Mouse (Mus musculus) myocyte (in vitro differentiated cells): ENCODE measurements around the gene Ctdsp2. TPM values are rescaled to one million over a fixed set of nuclear protein-coding genes. Genes with fewer than 3 reads are reported as not detected.
A peak's percentile ranks its signal among the peaks of the same experiment; 100 is the strongest.

Experiments
- H3K27me3 ChIP-seq: one replicate; pipeline ENCODE4 v1.6.1; 2011; ENCODE audit not compliant: control insufficient read depth, insufficient read depth, insufficient read length
- H3K36me3 ChIP-seq: one replicate; pipeline ENCODE4 v1.6.1; 2011; ENCODE audit not compliant: control insufficient read depth, insufficient read depth
- H3K4me2 ChIP-seq: one replicate; pipeline ENCODE4 v1.6.1; 2011; ENCODE audit warnings: low read depth, control low read depth
- H3K4me3 ChIP-seq: one replicate; pipeline ENCODE4 v1.5.1; 2011; ENCODE audit warnings: mild to moderate bottlenecking, control low read depth, moderate library complexity
- H3K79me2 ChIP-seq: one replicate; pipeline ENCODE4 v1.6.1; 2011; ENCODE audit not compliant: control insufficient read depth, insufficient read depth
- H3ac ChIP-seq: one replicate; pipeline ENCODE4 v1.6.1; 2011; ENCODE audit not compliant: control insufficient read depth, insufficient read length
- CEBPB ChIP-seq: IDR thresholded peaks from 2 replicates; pipeline ENCODE4 v1.6.1; 2011; ENCODE audit warnings: mild to moderate bottlenecking, moderate library complexity; ENCODE audit not compliant: poor library complexity, insufficient read depth, severe bottlenecking
- E2F4 ChIP-seq: IDR thresholded peaks from one replicate; pipeline ENCODE4 v1.6.1; 2011; ENCODE audit warnings: mild to moderate bottlenecking, control low read depth, moderate library complexity; ENCODE audit not compliant: insufficient read depth
- MAX ChIP-seq: IDR thresholded peaks from one replicate; pipeline ENCODE4 v1.6.1; 2011; ENCODE audit warnings: low read depth, mild to moderate bottlenecking, control low read depth
- MYOD1 ChIP-seq, 3 experiments: IDR thresholded peaks; one replicate each; pipeline ENCODE4 v1.6.1; 2011; ENCODE audit warnings: control low read depth in 2 of 3, low read depth in 2 of 3, mild to moderate bottlenecking in 2 of 3, moderate library complexity in 1 of 3; ENCODE audit not compliant: insufficient read length in 2 of 3, control insufficient read depth in 1 of 3
- MYOG ChIP-seq, 3 experiments: IDR thresholded peaks; one replicate each; pipeline ENCODE4 v1.6.1; 2011; ENCODE audit warnings: control low read depth in 2 of 3, low read depth in 2 of 3, mild to moderate bottlenecking in 2 of 3; ENCODE audit not compliant: insufficient read length in 2 of 3, control insufficient read depth in 1 of 3, insufficient read depth in 1 of 3
- POLR2A ChIP-seq: IDR thresholded peaks from one replicate; pipeline ENCODE4 v1.6.1; 2011; ENCODE audit warnings: low read depth, mild to moderate bottlenecking, control low read depth, moderate library complexity; ENCODE audit not compliant: insufficient read length
- POLR2AphosphoS2 ChIP-seq: IDR thresholded peaks from one replicate; pipeline ENCODE4 v1.6.1; 2011; ENCODE audit warnings: low read depth, control low read depth; ENCODE audit not compliant: insufficient read length
- REST ChIP-seq: IDR thresholded peaks from one replicate; pipeline ENCODE4 v1.6.1; 2011; ENCODE audit warnings: mild to moderate bottlenecking, control low read depth, moderate library complexity; ENCODE audit not compliant: insufficient read depth, insufficient read length
- SRF ChIP-seq: IDR thresholded peaks from one replicate; pipeline ENCODE4 v1.6.1; 2011; ENCODE audit warnings: low read depth; ENCODE audit not compliant: control insufficient read depth, insufficient read length
- TCF12 ChIP-seq: IDR thresholded peaks from one replicate; pipeline ENCODE4 v1.6.1; 2011; ENCODE audit warnings: mild to moderate bottlenecking, control low read depth; ENCODE audit not compliant: poor library complexity, insufficient read depth, severe bottlenecking
- TCF3 ChIP-seq: IDR thresholded peaks from one replicate; pipeline ENCODE4 v1.6.1; 2011; ENCODE audit warnings: low read depth, control low read depth; ENCODE audit not compliant: insufficient read length
- USF1 ChIP-seq: IDR thresholded peaks from one replicate; pipeline ENCODE4 v1.6.1; 2011; ENCODE audit warnings: low read depth, mild to moderate bottlenecking, control low read depth, moderate library complexity
- polyA plus RNA-seq: library from polyadenylated mRNA; unstranded; fragments of >200 nt; fragmentation: generic; extraction: Trizol; gene quantifications from one replicate; pipeline ENCODE4 v1.2.1, GENCODE M21; 2012; ENCODE audit warnings: missing spikeins

Ctdsp2 gene
- polyA plus RNA-seq, 1 experiment: 65.0 TPM

GRCm38 (mm10) chr10:127018422-127018821 lies 39.9 kb downstream of the Ctdsp2 start:
- H3ac ChIP-seq: no peak overlapping the region
- no peak for TF ChIP-seq MAX
- no peak for TF ChIP-seq TCF12
- TF ChIP-seq USF1: no peak
- no peak for TF ChIP-seq CEBPB
- TF ChIP-seq POLR2AphosphoS2: no peak
- no peak for TF ChIP-seq REST
- TF ChIP-seq POLR2A: no peak
- TF ChIP-seq MYOG (IDR thresholded peaks at IDR 0.05; ENCODE audit: control insufficient read depth in 1 of 3, insufficient read depth in 1 of 3, insufficient read length in 2 of 3, low read depth in 2 of 3): no peak
- no peak for TF ChIP-seq E2F4
- TF ChIP-seq SRF: no peak
- no peak for TF ChIP-seq MYOD1 (IDR thresholded peaks at IDR 0.05; ENCODE audit: control insufficient read depth in 1 of 3, insufficient read length in 2 of 3, low read depth in 2 of 3)
- TF ChIP-seq TCF3: no peak
- H3K4me2 ChIP-seq: no peak overlapping the region
- no peaks in the 10 kb centered on the region for H3K79me2 ChIP-seq
- H3K27me3 ChIP-seq: no peaks in the 10 kb centered on the region
- no peak overlapping the region for H3K4me3 ChIP-seq
- no peaks in the 10 kb centered on the region for H3K36me3 ChIP-seq

GRCm38 (mm10) chr10:127030336-127031296 lies 52.1 kb downstream of the Ctdsp2 start, which contains the start of gene Tsfm:
TSS of gene Tsfm (minus strand) at chr10:127030840.
- Histone ChIP-seq H3ac (peak within 1 kb of the TSS; percentile 54), H3K4me2 (peak within 1 kb of the TSS; percentile 92), H3K27me3 (no peaks in the 10 kb centered on the region), H3K79me2 (no peaks in the 10 kb centered on the region), H3K36me3 (peaks cover 7% of the 10 kb centered on the region), H3K4me3 (peak within 1 kb of the TSS; percentile 70)
- TF ChIP-seq TCF3 (no peak), E2F4 (peak; percentile 32), POLR2AphosphoS2 (peak; percentile 86), SRF (peak; percentile 45), MYOG (IDR thresholded peaks at IDR 0.05; ENCODE audit: control insufficient read depth in 1 of 3, insufficient read depth in 1 of 3, insufficient read length in 2 of 3, low read depth in 2 of 3) (peak in 1 of 3 experiments; percentile 28), POLR2A (peak; percentile 88), MYOD1 (IDR thresholded peaks at IDR 0.05; ENCODE audit: control insufficient read depth in 1 of 3, insufficient read length in 2 of 3, low read depth in 2 of 3) (peak in 1 of 3 experiments; percentile 2), REST (no peak), CEBPB (no peak)

GRCm38 (mm10) chr10:127033301-127033741 lies 54.8 kb downstream of the Ctdsp2 start:
- Histone ChIP-seq H3K36me3 (no peaks in the 10 kb centered on the region), H3K79me2 (no peaks in the 10 kb centered on the region), H3K4me3 (no peak overlapping the region), H3K27me3 (no peaks in the 10 kb centered on the region), H3ac (no peak overlapping the region), H3K4me2 (no peak overlapping the region)
- TF ChIP-seq POLR2AphosphoS2 (no peak), MYOD1 (IDR thresholded peaks at IDR 0.05; ENCODE audit: control insufficient read depth in 1 of 3, insufficient read length in 2 of 3, low read depth in 2 of 3) (no peak), REST (no peak), E2F4 (no peak), USF1 (no peak), MAX (no peak), POLR2A (no peak), TCF3 (no peak), CEBPB (no peak), SRF (no peak), TCF12 (no peak), MYOG (IDR thresholded peaks at IDR 0.05; ENCODE audit: control insufficient read depth in 1 of 3, insufficient read depth in 1 of 3, insufficient read length in 2 of 3, low read depth in 2 of 3) (no peak)

- Histone ChIP-seq H3K4me2 (no peak overlapping the region), H3K79me2 (no peaks in the 10 kb centered on the region), H3K4me3 (no peak overlapping the region), H3ac (no peak overlapping the region), H3K36me3 (no peaks in the 10 kb centered on the region), H3K27me3 (no peaks in the 10 kb centered on the region)
- no peak for TF ChIP-seq REST
- no peak for TF ChIP-seq MYOD1 (IDR thresholded peaks at IDR 0.05; ENCODE audit: control insufficient read depth in 1 of 3, insufficient read length in 2 of 3, low read depth in 2 of 3)
- TF ChIP-seq POLR2A: no peak
- TF ChIP-seq MYOG (IDR thresholded peaks at IDR 0.05; ENCODE audit: control insufficient read depth in 1 of 3, insufficient read depth in 1 of 3, insufficient read length in 2 of 3, low read depth in 2 of 3): no peak
- no peak for TF ChIP-seq CEBPB
- no peak for TF ChIP-seq POLR2AphosphoS2
- no peak for TF ChIP-seq USF1
- no peak for TF ChIP-seq TCF3
These were observed 57.8 kb downstream of the Ctdsp2 start for GRCm38 (mm10) chr10:127036273-127036672.
